ENCODE assay signal across 18 mouse cellular contexts in genomic region chr6:103374956-103375355, GRCm38 (mm10).
"Had no signal": no experiment of that assay in that cellular context is flagged by ENCODE, and none has a peak within 500 bp of the region (broad histone marks: within the 10 kb centered on the region; RNA-seq: fewer than 3 reads in every experiment).

No protein-coding gene starts in this region.

- H3K27me3 ChIP-seq: limb, embryonic 13.5 days; liver, embryonic 12.5 days; liver, embryonic 15.5 days; lung, embryonic 15.5 days had no signal

- H3K4me3 ChIP-seq: layer of hippocampus, adult 2 months; limb, embryonic 10.5 days; limb, embryonic 13.5 days; liver, embryonic 12.5 days; liver, embryonic 15.5 days; lung, embryonic 15.5 days had no signal

- H3K27ac ChIP-seq: kidney, postnatal 0 days; layer of hippocampus, adult 2 months; limb, embryonic 10.5 days; limb, embryonic 13.5 days; liver, embryonic 12.5 days; liver, embryonic 15.5 days; lung, embryonic 15.5 days; stomach, postnatal 0 days had no signal

- H3K4me1 ChIP-seq: limb, embryonic 10.5 days; limb, embryonic 13.5 days; liver, embryonic 12.5 days; liver, embryonic 15.5 days; lung, embryonic 15.5 days had no signal

- H3K36me3 ChIP-seq: limb, embryonic 10.5 days; limb, embryonic 13.5 days; liver, embryonic 12.5 days; liver, embryonic 15.5 days; lung, embryonic 15.5 days had no signal

- H3K4me2 ChIP-seq: limb, embryonic 13.5 days; liver, embryonic 12.5 days; liver, embryonic 15.5 days; lung, embryonic 15.5 days; midbrain, embryonic 11.5 days had no signal

- H3K9ac ChIP-seq: limb, embryonic 13.5 days; liver, embryonic 12.5 days; liver, embryonic 15.5 days; lung, embryonic 15.5 days had no signal

- DNase-seq: kidney, adult 2 months; kidney, postnatal 25 days; layer of hippocampus, adult 9-11 months; liver; lung, postnatal 4 days; midbrain, embryonic 14.5 days; thymus, adult 18-20 months; thymus, postnatal 36 days had no signal

- H3K9me3 ChIP-seq: limb, embryonic 10.5 days; limb, embryonic 13.5 days; liver, embryonic 12.5 days; liver, embryonic 15.5 days; lung, embryonic 15.5 days had no signal

- ATAC-seq: intestine, postnatal 0 days; liver, embryonic 12.5 days had no signal
